Mouse (Mus musculus): ENCODE measurements around the gene Tbx2. TPM values are rescaled to one million over a fixed set of nuclear protein-coding genes. Genes with fewer than 3 reads are reported as not detected.

The Tbx2 gene
- polyA plus RNA-seq, 1 experiment from 2014 or later = 4.4 TPM

DNA sequence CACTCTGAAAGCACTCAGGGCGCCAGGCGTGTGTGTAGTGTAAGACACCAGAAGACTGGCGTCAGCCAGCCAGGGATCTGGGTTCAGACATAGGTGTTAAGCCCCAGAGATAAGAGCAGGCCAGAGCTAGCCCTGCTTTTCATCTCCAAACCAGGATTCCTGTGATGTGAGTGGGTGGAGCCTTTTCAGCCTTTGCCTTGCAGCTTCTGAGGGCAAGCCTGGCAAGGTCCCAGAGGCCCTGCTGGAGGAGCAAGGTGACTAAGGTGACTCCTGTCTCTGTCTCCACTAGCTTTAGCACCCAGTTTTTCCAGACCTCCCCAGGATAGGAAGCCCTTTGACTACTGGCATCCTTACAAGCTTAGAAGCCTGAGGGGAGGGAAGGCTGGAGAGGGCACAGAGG lies 13.9 kb upstream of the Tbx2 start:
- Histone ChIP-seq H3K36me3 (ENCODE audit: control insufficient read depth, insufficient read depth, low read length) (no peaks in the 10 kb centered on the region), H3K4me2 (no peak overlapping the region), H3K27ac (ENCODE audit: low read depth, low read length) (peak overlapping the region; percentile 13; the same call in 1 of the 2 replicates), H3K9ac (ENCODE audit: low read depth, low read length) (no peak overlapping the region), H3K4me1 (ENCODE audit: control insufficient read depth, insufficient read depth, low read length) (peaks cover 52% of the 10 kb centered on the region), H3K27me3 (ENCODE audit: control insufficient read depth, insufficient read depth, low read length) (peaks cover 27% of the 10 kb centered on the region), H3K9me3 (replicated peaks; ENCODE audit: control insufficient read depth, low read length) (no peaks in the 10 kb centered on the region), H3K4me3 (ENCODE audit: low read depth, low read length) (no peak overlapping the region)
- peak; percentile 56; the same call in 1 of the 2 replicates for ATAC-seq (replicated peaks; ENCODE audit: insufficient number of reproducible peaks, low FRiP score, low TSS enrichment)
- WGBS (ENCODE audit: insufficient replicate concordance) = 16% methylated on average over 3 of the region's 3 CpGs

GRCm38 (mm10) chr11:85820959-85821358 lies 11.4 kb upstream of the Tbx2 start:
- Histone ChIP-seq H3K27me3 (ENCODE audit: control insufficient read depth, insufficient read depth, low read length) (peaks cover 37% of the 10 kb centered on the region), H3K9me3 (replicated peaks; ENCODE audit: control insufficient read depth, low read length) (no peaks in the 10 kb centered on the region), H3K4me1 (ENCODE audit: control insufficient read depth, insufficient read depth, low read length) (peaks cover 51% of the 10 kb centered on the region), H3K27ac (ENCODE audit: low read depth, low read length) (no peak overlapping the region), H3K36me3 (ENCODE audit: control insufficient read depth, insufficient read depth, low read length) (no peaks in the 10 kb centered on the region), H3K4me3 (ENCODE audit: low read depth, low read length) (no peak overlapping the region), H3K9ac (ENCODE audit: low read depth, low read length) (no peak overlapping the region), H3K4me2 (no peak overlapping the region)
- ATAC-seq (replicated peaks; ENCODE audit: insufficient number of reproducible peaks, low FRiP score, low TSS enrichment) = no peak
- WGBS (ENCODE audit: insufficient replicate concordance) = 70% methylated on average over 3 of the region's 3 CpGs

DNA sequence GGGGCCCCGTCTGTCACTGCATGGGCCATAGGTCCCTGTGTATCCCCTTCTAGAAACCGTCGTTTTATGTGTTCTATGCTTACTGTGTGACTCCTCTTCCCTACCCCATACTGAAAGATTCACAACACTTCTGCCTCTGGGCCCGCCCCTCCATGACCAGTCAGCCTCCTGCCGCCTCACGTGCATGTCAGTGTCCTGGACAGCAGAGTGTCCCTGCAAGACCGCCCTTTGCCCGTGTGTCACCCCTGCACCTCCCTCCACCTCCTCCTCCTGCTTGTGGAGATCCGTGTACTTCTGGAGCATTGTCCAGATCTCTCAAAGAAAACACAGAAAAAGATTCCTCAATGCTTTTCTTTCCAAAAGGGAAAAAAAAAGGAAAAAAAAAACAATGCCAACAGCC lies 10.7 kb upstream of the Tbx2 start:
- no peak overlapping the region for H3K4me2 ChIP-seq
- WGBS (ENCODE audit: insufficient replicate concordance) = 66% methylated on average over 9 of the region's 9 CpGs
- no peak overlapping the region for H3K9ac ChIP-seq (ENCODE audit: low read depth, low read length)
- peaks cover 57% of the 10 kb centered on the region for H3K4me1 ChIP-seq (ENCODE audit: control insufficient read depth, insufficient read depth, low read length)
- no peak for ATAC-seq (replicated peaks; ENCODE audit: insufficient number of reproducible peaks, low FRiP score, low TSS enrichment)
- no peaks in the 10 kb centered on the region for H3K9me3 ChIP-seq (replicated peaks; ENCODE audit: control insufficient read depth, low read length)
- H3K27me3 ChIP-seq (ENCODE audit: control insufficient read depth, insufficient read depth, low read length) = peaks cover 39% of the 10 kb centered on the region
- no peak overlapping the region for H3K27ac ChIP-seq (ENCODE audit: low read depth, low read length)
- no peaks in the 10 kb centered on the region for H3K36me3 ChIP-seq (ENCODE audit: control insufficient read depth, insufficient read depth, low read length)
- H3K4me3 ChIP-seq (ENCODE audit: low read depth, low read length) = no peak overlapping the region

GRCm38 (mm10) chr11:85823181-85823580 lies 9.2 kb upstream of the Tbx2 start:
- 11% methylated on average over 6 of the region's 6 CpGs for WGBS (ENCODE audit: insufficient replicate concordance)
- no peak overlapping the region for H3K4me2 ChIP-seq
- ATAC-seq (replicated peaks; ENCODE audit: insufficient number of reproducible peaks, low FRiP score, low TSS enrichment) = no peak
- H3K27ac ChIP-seq (ENCODE audit: low read depth, low read length) = no peak overlapping the region
- no peaks in the 10 kb centered on the region for H3K9me3 ChIP-seq (replicated peaks; ENCODE audit: control insufficient read depth, low read length)
- no peak overlapping the region for H3K9ac ChIP-seq (ENCODE audit: low read depth, low read length)
- H3K4me1 ChIP-seq (ENCODE audit: control insufficient read depth, insufficient read depth, low read length) = peaks cover 55% of the 10 kb centered on the region
- no peaks in the 10 kb centered on the region for H3K36me3 ChIP-seq (ENCODE audit: control insufficient read depth, insufficient read depth, low read length)
- H3K27me3 ChIP-seq (ENCODE audit: control insufficient read depth, insufficient read depth, low read length) = peaks cover 35% of the 10 kb centered on the region
- H3K4me3 ChIP-seq (ENCODE audit: low read depth, low read length) = no peak overlapping the region

GRCm38 (mm10) chr11:85823794-85824193 lies 8.6 kb upstream of the Tbx2 start:
- no peak overlapping the region for H3K9ac ChIP-seq (ENCODE audit: low read depth, low read length)
- H3K27ac ChIP-seq (ENCODE audit: low read depth, low read length) = no peak overlapping the region
- no peak overlapping the region for H3K4me2 ChIP-seq
- H3K9me3 ChIP-seq (replicated peaks; ENCODE audit: control insufficient read depth, low read length) = no peaks in the 10 kb centered on the region
- H3K4me3 ChIP-seq (ENCODE audit: low read depth, low read length) = no peak overlapping the region
- ATAC-seq (replicated peaks; ENCODE audit: insufficient number of reproducible peaks, low FRiP score, low TSS enrichment) = no peak
- peaks cover 53% of the 10 kb centered on the region for H3K4me1 ChIP-seq (ENCODE audit: control insufficient read depth, insufficient read depth, low read length)
- peaks cover 40% of the 10 kb centered on the region for H3K27me3 ChIP-seq (ENCODE audit: control insufficient read depth, insufficient read depth, low read length)
- WGBS (ENCODE audit: insufficient replicate concordance) = 82% methylated on average over 4 of the region's 4 CpGs
- H3K36me3 ChIP-seq (ENCODE audit: control insufficient read depth, insufficient read depth, low read length) = no peaks in the 10 kb centered on the region

DNA sequence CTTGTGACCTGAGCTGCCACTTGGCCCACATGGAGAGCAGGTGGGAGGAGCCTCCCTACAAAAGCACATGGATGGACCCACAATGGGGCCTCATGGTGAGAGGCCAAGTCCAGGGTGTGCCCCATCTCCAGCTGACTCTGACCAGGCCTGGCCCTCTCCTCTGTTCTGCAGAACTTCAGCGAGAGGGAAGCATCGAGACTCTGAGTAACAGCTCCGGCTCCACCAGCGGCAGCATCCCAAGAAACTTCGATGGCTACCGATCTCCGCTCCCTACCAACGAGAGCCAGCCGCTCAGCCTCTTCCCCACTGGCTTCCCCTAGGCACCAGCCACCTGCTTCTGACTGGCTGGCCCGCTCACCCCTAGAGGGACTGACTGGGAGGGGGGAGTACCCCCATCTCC lies 7.3 kb upstream of the Tbx2 start:
- Histone ChIP-seq H3K9me3 (replicated peaks; ENCODE audit: control insufficient read depth, low read length) (no peaks in the 10 kb centered on the region), H3K27me3 (ENCODE audit: control insufficient read depth, insufficient read depth, low read length) (peaks cover 47% of the 10 kb centered on the region), H3K4me3 (ENCODE audit: low read depth, low read length) (no peak overlapping the region), H3K4me2 (no peak overlapping the region), H3K27ac (ENCODE audit: low read depth, low read length) (no peak overlapping the region), H3K4me1 (ENCODE audit: control insufficient read depth, insufficient read depth, low read length) (peaks cover 57% of the 10 kb centered on the region), H3K9ac (ENCODE audit: low read depth, low read length) (no peak overlapping the region), H3K36me3 (ENCODE audit: control insufficient read depth, insufficient read depth, low read length) (no peaks in the 10 kb centered on the region)
- no peak for ATAC-seq (replicated peaks; ENCODE audit: insufficient number of reproducible peaks, low FRiP score, low TSS enrichment)
- 84% methylated on average over 10 of the region's 10 CpGs for WGBS (ENCODE audit: insufficient replicate concordance)

GRCm38 (mm10) chr11:85825823-85826222 lies 6.5 kb upstream of the Tbx2 start:
- no peak for ATAC-seq (replicated peaks; ENCODE audit: insufficient number of reproducible peaks, low FRiP score, low TSS enrichment)
- Histone ChIP-seq H3K27me3 (ENCODE audit: control insufficient read depth, insufficient read depth, low read length) (peaks cover 51% of the 10 kb centered on the region), H3K9me3 (replicated peaks; ENCODE audit: control insufficient read depth, low read length) (no peaks in the 10 kb centered on the region), H3K4me3 (ENCODE audit: low read depth, low read length) (no peak overlapping the region), H3K4me1 (ENCODE audit: control insufficient read depth, insufficient read depth, low read length) (peaks cover 63% of the 10 kb centered on the region), H3K36me3 (ENCODE audit: control insufficient read depth, insufficient read depth, low read length) (no peaks in the 10 kb centered on the region), H3K4me2 (no peak overlapping the region), H3K9ac (ENCODE audit: low read depth, low read length) (no peak overlapping the region), H3K27ac (ENCODE audit: low read depth, low read length) (no peak overlapping the region)
- 32% methylated on average over 7 of the region's 7 CpGs for WGBS (ENCODE audit: insufficient replicate concordance)

GRCm38 (mm10) chr11:85827342-85827741 lies 5.0 kb upstream of the Tbx2 start:
- ATAC-seq (replicated peaks; ENCODE audit: insufficient number of reproducible peaks, low FRiP score, low TSS enrichment) = no peak
- H3K9ac ChIP-seq (ENCODE audit: low read depth, low read length) = no peak overlapping the region
- H3K9me3 ChIP-seq (replicated peaks; ENCODE audit: control insufficient read depth, low read length) = no peaks in the 10 kb centered on the region
- H3K27me3 ChIP-seq (ENCODE audit: control insufficient read depth, insufficient read depth, low read length) = peaks cover 64% of the 10 kb centered on the region
- H3K4me3 ChIP-seq (ENCODE audit: low read depth, low read length) = no peak overlapping the region
- peaks cover 60% of the 10 kb centered on the region for H3K4me1 ChIP-seq (ENCODE audit: control insufficient read depth, insufficient read depth, low read length)
- no peak overlapping the region for H3K4me2 ChIP-seq
- H3K36me3 ChIP-seq (ENCODE audit: control insufficient read depth, insufficient read depth, low read length) = no peaks in the 10 kb centered on the region
- H3K27ac ChIP-seq (ENCODE audit: low read depth, low read length) = no peak overlapping the region
- 14% methylated on average over 9 of the region's 9 CpGs for WGBS (ENCODE audit: insufficient replicate concordance)

DNA sequence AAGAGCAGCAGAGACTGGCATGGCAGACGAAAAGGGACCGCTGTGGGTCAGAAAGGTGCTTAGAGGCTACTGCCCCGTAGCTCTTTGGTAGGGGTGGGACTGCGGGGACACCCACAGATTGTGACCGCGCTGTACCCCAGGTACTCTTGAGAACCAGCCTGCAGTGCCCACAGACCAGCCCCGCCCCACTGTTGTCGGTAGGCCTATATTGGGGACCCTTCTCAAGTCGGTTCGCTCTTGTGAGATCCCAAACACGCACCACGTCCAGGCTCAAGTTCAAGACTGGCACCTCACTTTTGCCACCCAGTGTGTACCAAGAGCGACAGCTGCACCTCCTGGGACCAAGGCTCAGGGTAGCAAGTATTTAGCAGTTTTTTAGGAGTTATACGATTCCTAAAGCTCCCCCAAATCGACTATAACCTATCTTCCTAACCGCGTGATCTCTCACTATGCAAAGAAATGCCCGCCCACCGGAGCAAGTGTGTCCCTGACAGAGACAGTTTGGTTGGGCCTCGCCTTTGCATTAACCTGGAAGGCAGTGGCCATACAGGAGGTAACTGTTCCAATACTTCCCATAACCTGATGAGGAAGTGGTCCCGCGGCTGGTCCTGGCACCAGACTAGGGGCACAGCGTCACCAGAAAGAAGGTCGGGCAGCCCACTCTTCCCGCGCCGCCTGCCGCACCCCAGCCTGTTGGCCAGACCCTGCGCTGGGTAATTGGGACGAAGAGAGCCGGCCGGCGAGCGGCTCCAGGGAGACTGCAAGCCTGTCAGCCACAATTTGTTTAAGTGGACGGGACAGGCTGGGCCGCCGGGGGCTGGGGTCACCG lies 3.4 kb upstream of the Tbx2 start:
- Histone ChIP-seq H3K9ac (ENCODE audit: low read depth, low read length) (peak overlapping the region; percentile 62; the same call in 1 of the 2 replicates), H3K36me3 (ENCODE audit: control insufficient read depth, insufficient read depth, low read length) (no peaks in the 10 kb centered on the region), H3K4me3 (ENCODE audit: low read depth, low read length) (peak overlapping the region; percentile 69), H3K4me2 (peak overlapping the region; percentile 93), H3K9me3 (replicated peaks; ENCODE audit: control insufficient read depth, low read length) (no peaks in the 10 kb centered on the region), H3K4me1 (ENCODE audit: control insufficient read depth, insufficient read depth, low read length) (peaks cover 55% of the 10 kb centered on the region), H3K27ac (ENCODE audit: low read depth, low read length) (peak overlapping the region; percentile 76), H3K27me3 (ENCODE audit: control insufficient read depth, insufficient read depth, low read length) (peaks cover 72% of the 10 kb centered on the region)
- ATAC-seq (replicated peaks; ENCODE audit: insufficient number of reproducible peaks, low FRiP score, low TSS enrichment) = no peak
- WGBS (ENCODE audit: insufficient replicate concordance) = 9% methylated on average over 38 of the region's 38 CpGs

Data from heart, embryonic 11.5 days (tissue).